Mouse (Mus musculus): ENCODE measurements at regions not wholly inside any gene's neighbourhood (a gene's known extent, or its start where the extent isn't known, plus 50 kb on each side); places are given as distances from the start of the nearest gene placed in this dataset.

DNA sequence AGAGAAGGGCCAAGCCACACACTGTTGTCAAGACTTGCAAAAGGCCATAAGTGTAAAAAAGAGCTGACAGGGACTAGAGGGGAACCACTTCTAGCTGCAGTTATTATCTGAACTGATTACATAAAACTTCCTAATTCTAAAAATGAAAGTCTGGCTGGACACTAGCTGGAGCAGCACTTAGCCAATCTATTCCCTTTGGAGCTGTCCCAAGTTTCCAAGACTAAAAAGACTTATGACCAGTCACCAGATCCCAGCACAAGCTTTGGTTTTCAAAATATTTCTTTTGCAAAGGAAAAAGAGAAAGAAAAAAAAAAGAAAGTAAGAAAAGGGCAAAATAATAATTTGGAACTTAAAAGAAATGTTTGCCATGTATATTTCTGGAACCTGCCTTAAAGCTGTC, 217.6 kb upstream of the Gm9747 start:
- no peak for TF ChIP-seq CTCF (IDR thresholded peaks at IDR 0.05; ENCODE audit: borderline replicate concordance, insufficient read depth, low read depth, low read length)
- no peak for TF ChIP-seq POLR2A (IDR thresholded peaks at IDR 0.05; ENCODE audit: borderline replicate concordance, insufficient read depth, low read length)
